Mouse (Mus musculus): Measurements from ENCODE around the gene Cip2a. TPM values are rescaled to one million over a fixed set of nuclear protein-coding genes. Genes with fewer than 3 reads are reported as not detected.

Cip2a gene
- polyA plus RNA-seq, 1 experiment from 2014 or later, result 24.7 TPM

DNA sequence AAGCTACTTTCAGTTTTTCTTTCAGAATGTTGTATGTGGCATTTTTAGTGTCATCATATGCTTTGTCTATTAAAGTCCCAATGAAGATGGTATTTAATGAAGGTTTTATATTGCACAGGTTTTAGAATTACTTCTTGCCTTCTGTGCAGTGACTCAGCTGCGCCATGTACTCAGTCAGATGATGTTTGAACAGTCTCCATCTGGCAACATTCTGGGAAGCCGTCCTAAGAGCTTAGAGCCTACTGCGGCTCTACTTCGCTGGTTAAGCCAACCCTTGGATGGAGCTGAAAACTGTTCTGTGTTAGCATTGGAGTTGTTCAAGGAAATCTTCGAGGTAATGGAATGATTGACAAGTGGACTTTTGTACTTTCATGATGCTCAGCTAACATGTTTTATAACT lies 10.2 kb downstream of the Cip2a start:
- Histone ChIP-seq H3K4me2 (replicated peaks; ENCODE audit: low read depth, low read length) (no peak overlapping the region), H3K36me3 (ENCODE audit: insufficient read depth, low read length) (peaks cover 31% of the 10 kb centered on the region)
- 95% methylated on average over 5 of the region's 5 CpGs for WGBS

DNA sequence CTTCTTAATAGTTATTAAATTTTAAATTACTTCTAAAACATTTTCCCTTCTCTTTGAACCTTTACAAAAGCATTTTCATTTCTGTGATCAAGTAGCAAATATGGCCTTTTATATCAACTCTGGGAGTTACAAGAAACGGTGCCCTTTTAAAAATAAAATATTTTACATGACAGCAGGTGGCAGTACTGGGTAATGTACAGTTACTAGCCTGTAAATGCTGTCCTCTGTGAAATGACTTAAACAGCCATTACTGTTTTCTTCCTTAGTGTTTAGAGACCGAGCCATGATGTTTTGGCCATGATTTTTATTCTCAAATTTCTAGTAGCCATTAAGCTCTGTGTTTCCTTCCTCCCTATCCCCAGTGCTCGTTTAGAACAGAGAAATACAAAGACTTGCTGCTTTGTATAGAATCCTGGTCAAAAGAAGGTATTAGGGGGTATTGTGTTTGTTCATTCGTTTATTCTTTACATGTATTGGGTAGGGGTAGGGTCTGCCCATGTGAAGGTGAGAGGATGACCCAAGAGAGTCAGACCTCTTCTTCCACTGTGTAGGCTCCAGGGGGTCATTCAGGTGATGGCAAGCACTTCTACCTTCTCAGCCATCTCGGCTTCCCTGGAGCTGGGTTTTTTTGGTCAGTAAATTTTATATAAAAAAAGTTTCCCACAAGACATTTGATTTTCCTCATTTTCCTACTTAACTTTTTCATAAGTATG lies 22.8 kb downstream of the Cip2a start:
- no peak for ATAC-seq (ENCODE audit: low FRiP score, low TSS enrichment)
- Histone ChIP-seq H3K27me3 (ENCODE audit: insufficient read depth, low read length) (no peaks in the 10 kb centered on the region), H3K27ac (ENCODE audit: low read length) (no peak overlapping the region), H3K9me3 (ENCODE audit: low read length) (no peaks in the 10 kb centered on the region), H3K9ac (replicated peaks; ENCODE audit: low read length) (no peak overlapping the region), H3K4me2 (replicated peaks; ENCODE audit: low read depth, low read length) (no peak overlapping the region), H3K4me1 (ENCODE audit: insufficient read depth, low read length) (no peaks in the 10 kb centered on the region), H3K4me3 (ENCODE audit: low read length) (no peak overlapping the region), H3K36me3 (ENCODE audit: insufficient read depth, low read length) (peaks cover 14% of the 10 kb centered on the region)
- 78% methylated on average over 5 of the region's 5 CpGs for WGBS

More for the DNA sequence above, 10.2 kb downstream of the Cip2a start:
- Histone ChIP-seq H3K27me3 (ENCODE audit: insufficient read depth, low read length) (no peaks in the 10 kb centered on the region), H3K27ac (ENCODE audit: low read length) (no peak overlapping the region), H3K9me3 (ENCODE audit: low read length) (no peaks in the 10 kb centered on the region), H3K4me1 (ENCODE audit: insufficient read depth, low read length) (no peaks in the 10 kb centered on the region), H3K9ac (replicated peaks; ENCODE audit: low read length) (no peak overlapping the region), H3K4me3 (ENCODE audit: low read length) (no peak overlapping the region)
- no peak for ATAC-seq (ENCODE audit: low FRiP score, low TSS enrichment)

GRCm38 (mm10) chr16:49035852-49036251 lies 41.9 kb downstream of the Cip2a start:
- Histone ChIP-seq H3K4me3 (ENCODE audit: low read length) (no peak overlapping the region), H3K4me2 (replicated peaks; ENCODE audit: low read depth, low read length) (no peak overlapping the region), H3K9ac (replicated peaks; ENCODE audit: low read length) (no peak overlapping the region), H3K4me1 (ENCODE audit: insufficient read depth, low read length) (no peaks in the 10 kb centered on the region), H3K27ac (ENCODE audit: low read length) (no peak overlapping the region), H3K36me3 (ENCODE audit: insufficient read depth, low read length) (no peaks in the 10 kb centered on the region), H3K9me3 (ENCODE audit: low read length) (no peaks in the 10 kb centered on the region), H3K27me3 (ENCODE audit: insufficient read depth, low read length) (no peaks in the 10 kb centered on the region)
- no peak for ATAC-seq (ENCODE audit: low FRiP score, low TSS enrichment)
- WGBS, result 86% methylated on average over 4 of the region's 4 CpGs

- Histone ChIP-seq H3K9ac (replicated peaks; ENCODE audit: low read length) (no peak overlapping the region), H3K4me1 (ENCODE audit: insufficient read depth, low read length) (no peaks in the 10 kb centered on the region), H3K27ac (ENCODE audit: low read length) (no peak overlapping the region), H3K27me3 (ENCODE audit: insufficient read depth, low read length) (no peaks in the 10 kb centered on the region), H3K9me3 (ENCODE audit: low read length) (no peaks in the 10 kb centered on the region), H3K4me2 (replicated peaks; ENCODE audit: low read depth, low read length) (no peak overlapping the region), H3K4me3 (ENCODE audit: low read length) (no peak overlapping the region), H3K36me3 (ENCODE audit: insufficient read depth, low read length) (no peaks in the 10 kb centered on the region)
- no peak for ATAC-seq (ENCODE audit: low FRiP score, low TSS enrichment)
- 77% methylated on average over 4 of the region's 4 CpGs for WGBS
These were observed 43.8 kb downstream of the Cip2a start for GRCm38 (mm10) chr16:49037771-49038170.

GRCm38 (mm10) chr16:49040554-49041221 lies 46.7 kb downstream of the Cip2a start:
- Histone ChIP-seq H3K4me2 (replicated peaks; ENCODE audit: low read depth, low read length) (no peak overlapping the region), H3K36me3 (ENCODE audit: insufficient read depth, low read length) (no peaks in the 10 kb centered on the region), H3K27me3 (ENCODE audit: insufficient read depth, low read length) (no peaks in the 10 kb centered on the region), H3K27ac (ENCODE audit: low read length) (no peak overlapping the region), H3K4me3 (ENCODE audit: low read length) (no peak overlapping the region), H3K4me1 (ENCODE audit: insufficient read depth, low read length) (no peaks in the 10 kb centered on the region), H3K9ac (replicated peaks; ENCODE audit: low read length) (no peak overlapping the region), H3K9me3 (ENCODE audit: low read length) (no peaks in the 10 kb centered on the region)
- 89% methylated on average over 3 of the region's 3 CpGs for WGBS
- no peak for ATAC-seq (ENCODE audit: low FRiP score, low TSS enrichment)

DNA sequence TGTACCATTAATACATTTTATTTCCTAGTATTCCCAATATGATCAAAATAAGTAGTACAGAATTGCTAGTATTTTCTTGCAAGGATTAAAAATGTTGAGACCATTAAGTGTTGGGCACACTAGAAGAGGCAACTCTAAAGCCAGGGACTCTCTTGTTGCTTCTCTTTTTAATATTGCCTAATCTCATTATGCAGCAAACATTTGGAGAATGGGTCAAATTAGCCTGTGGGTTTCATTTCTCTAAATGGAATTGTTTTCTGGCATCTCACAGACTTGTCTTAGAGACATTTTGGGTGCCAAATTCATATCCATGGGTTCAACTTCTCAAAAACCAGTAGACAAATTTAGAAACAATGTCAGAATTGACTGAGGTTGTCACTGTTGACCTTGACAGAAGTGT lies 55.2 kb downstream of the Cip2a start:
- H3K36me3 ChIP-seq (ENCODE audit: insufficient read depth, low read length), result no peaks in the 10 kb centered on the region
- no peaks in the 10 kb centered on the region for H3K27me3 ChIP-seq (ENCODE audit: insufficient read depth, low read length)
- ATAC-seq (ENCODE audit: low FRiP score, low TSS enrichment), result no peak
- H3K27ac ChIP-seq (ENCODE audit: low read length), result no peak overlapping the region
- H3K4me3 ChIP-seq (ENCODE audit: low read length), result no peak overlapping the region
- no peaks in the 10 kb centered on the region for H3K9me3 ChIP-seq (ENCODE audit: low read length)
- H3K4me1 ChIP-seq (ENCODE audit: insufficient read depth, low read length), result no peaks in the 10 kb centered on the region
- H3K9ac ChIP-seq (replicated peaks; ENCODE audit: low read length), result no peak overlapping the region
- H3K4me2 ChIP-seq (replicated peaks; ENCODE audit: low read depth, low read length), result no peak overlapping the region

DNA sequence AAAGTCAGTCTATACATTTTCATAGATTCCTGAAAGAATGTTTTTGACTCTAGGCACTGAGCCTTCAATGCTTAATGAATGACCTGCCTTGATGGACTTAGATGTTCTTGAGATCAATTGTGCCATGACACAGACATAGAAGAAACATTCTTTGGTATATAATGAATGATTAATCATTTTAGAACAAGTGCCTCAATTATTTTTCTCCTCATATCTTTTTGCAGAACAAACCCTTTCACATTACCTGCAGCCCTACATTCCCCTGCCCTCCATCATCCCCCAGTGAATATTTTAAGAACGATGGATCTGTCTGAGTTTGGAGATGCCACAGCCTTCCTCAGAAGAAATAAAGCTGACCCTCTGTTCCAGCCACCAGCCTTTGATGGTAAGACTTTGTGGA lies 63.2 kb downstream of the Cip2a start, which contains the start of gene Myh15:
Gene Myh15, plus strand, starts transcription at position 301 of the 400 bp plus-strand sequence.
- H3K27me3 ChIP-seq (ENCODE audit: insufficient read depth, low read length), result no peaks in the 10 kb centered on the region
- WGBS, result 80% methylated on average over 1 of the region's 1 CpGs
- H3K4me1 ChIP-seq (ENCODE audit: insufficient read depth, low read length), result no peaks in the 10 kb centered on the region
- ATAC-seq (ENCODE audit: low FRiP score, low TSS enrichment), result no peak
- H3K9me3 ChIP-seq (ENCODE audit: low read length), result no peaks in the 10 kb centered on the region
- H3K27ac ChIP-seq (ENCODE audit: low read length), result no peak within 1 kb of the TSS
- H3K4me2 ChIP-seq (replicated peaks; ENCODE audit: low read depth, low read length), result no peak within 1 kb of the TSS
- no peak within 1 kb of the TSS for H3K9ac ChIP-seq (replicated peaks; ENCODE audit: low read length)
- no peak within 1 kb of the TSS for H3K4me3 ChIP-seq (ENCODE audit: low read length)
- no peaks in the 10 kb centered on the region for H3K36me3 ChIP-seq (ENCODE audit: insufficient read depth, low read length)

Other genes with a start within 250 kb of the Cip2a start
- gene Trat1, start 222.2 kb upstream of the Cip2a start, polyA plus RNA-seq (2015; fragmentation: Nextera tagmentation; extraction: Ambion mirVana), result 0.04 TPM in 1 of 2 replicates, not detected in the other
- gene Retnlb, start 177.3 kb upstream of the Cip2a start, polyA plus RNA-seq (2015; fragmentation: Nextera tagmentation; extraction: Ambion mirVana), result not detected in 2 replicates
- gene Retnla, start 151.6 kb upstream of the Cip2a start, polyA plus RNA-seq (2015; fragmentation: Nextera tagmentation; extraction: Ambion mirVana), result 1.2 TPM in 1 of 2 replicates, not detected in the other
- gene Retnlg, start 121.6 kb upstream of the Cip2a start, polyA plus RNA-seq (2015; fragmentation: Nextera tagmentation; extraction: Ambion mirVana), result 0.54 and 1.9 TPM in 2 replicates
- gene Dzip3, start within 50 bp of the Cip2a start, polyA plus RNA-seq (2015; fragmentation: Nextera tagmentation; extraction: Ambion mirVana), result 25.0 and 28.2 TPM in 2 replicates
- gene Myh15, start 63.3 kb downstream of the Cip2a start, polyA plus RNA-seq (2015; fragmentation: Nextera tagmentation; extraction: Ambion mirVana), result not detected in 2 replicates

All from kidney, embryonic 16.5 days (tissue).